9 mouse cellular contexts compared by ENCODE assay signal in genomic region chr13:15758835-15759632, GRCm38 (mm10).
DNase-seq lines count a peak whose midpoint lies in the region; ATAC-seq and TF ChIP-seq lines count a peak whose summit lies in the region.
"Had no signal": no experiment of that assay in that cellular context is flagged by ENCODE, and none has a peak within 500 bp of the region (broad histone marks: within the 10 kb centered on the region; RNA-seq: fewer than 3 reads in every experiment).

No protein-coding gene starts in this region.

- peak overlapping the region; percentile 33 to 62 for H3K4me3 ChIP-seq in ES-E14 (ENCODE audit: insufficient read depth in 1 of 2, low read depth in 1 of 2, low read length in 2 of 2, poor library complexity in 1 of 2, severe bottlenecking in 1 of 2)
- peak overlapping the region; percentile 45 for H3K4me3 ChIP-seq in forebrain, embryonic 16.5 days (replicated peaks; ENCODE audit: low read length)
- H3K4me3 ChIP-seq in liver, embryonic 16.5 days (ENCODE audit: low read depth, low read length), result peak overlapping the region; percentile 34
- peak overlapping the region; percentile 44 for H3K4me3 ChIP-seq in neural tube, embryonic 13.5 days

- peak; percentile 92 for ATAC-seq in forebrain, embryonic 16.5 days
- peak; percentile 59 for ATAC-seq in liver, embryonic 16.5 days (ENCODE audit: low read depth)
- peak; percentile 93 for ATAC-seq in neural tube, embryonic 13.5 days (ENCODE audit: low read depth)

- WGBS in forebrain, embryonic 16.5 days, result 3% methylated on average over 38 of the region's 38 CpGs
- 5% methylated on average over 38 of the region's 38 CpGs for WGBS in liver, embryonic 16.5 days (ENCODE audit: insufficient replicate concordance)
- WGBS in neural tube, embryonic 13.5 days, result 4% methylated on average over 38 of the region's 38 CpGs

- no peak overlapping the region for H3K27ac ChIP-seq in ES-E14 (ENCODE audit: insufficient read depth, low read depth, low read length, poor library complexity, severe bottlenecking)
- peak overlapping the region; percentile 89 for H3K27ac ChIP-seq in forebrain, embryonic 16.5 days (ENCODE audit: low read length)
- no peak overlapping the region for H3K27ac ChIP-seq in liver, embryonic 16.5 days (ENCODE audit: low read length)
- peak overlapping the region; percentile 91 for H3K27ac ChIP-seq in neural tube, embryonic 13.5 days (replicated peaks)
- H3K27ac ChIP-seq: macrophage had no signal

- no peaks in the 10 kb centered on the region for H3K9me3 ChIP-seq in ES-E14 (ENCODE audit: control insufficient read depth, insufficient read depth, low read depth, low read length)
- no peaks in the 10 kb centered on the region for H3K9me3 ChIP-seq in forebrain, embryonic 16.5 days (ENCODE audit: control insufficient read depth, low read length)
- no peaks in the 10 kb centered on the region for H3K9me3 ChIP-seq in liver, embryonic 16.5 days (replicated peaks; ENCODE audit: control insufficient read depth, low read length)
- H3K9me3 ChIP-seq in neural tube, embryonic 13.5 days, result no peaks in the 10 kb centered on the region

- DNase-seq in ES-E14 (ENCODE audit: low read depth, low spot score), result peak; percentile 59
- DNase-seq in cerebellum, adult 11-12 months, result peak; percentile 76
- DNase-seq in heart, postnatal 25 days (ENCODE audit: low spot score), result peak; percentile 64
- peak; percentile 91 for DNase-seq in layer of hippocampus, adult 11-12 months (ENCODE audit: low spot score)
- peak; percentile 84 for DNase-seq in testis, postnatal 10 days (ENCODE audit: low spot score)

- H3K9ac ChIP-seq in ES-E14 (ENCODE audit: insufficient read depth, low read depth, low read length, poor library complexity, severe bottlenecking), result peak overlapping the region; percentile 58
- peak overlapping the region; percentile 54 for H3K9ac ChIP-seq in forebrain, embryonic 16.5 days (replicated peaks; ENCODE audit: low read depth, low read length)
- H3K9ac ChIP-seq in liver, embryonic 16.5 days (ENCODE audit: low read depth, low read length), result no peak overlapping the region
- H3K9ac ChIP-seq in neural tube, embryonic 13.5 days, result peak overlapping the region; percentile 79

- H3K4me2 ChIP-seq in forebrain, embryonic 16.5 days (ENCODE audit: low read length), result peak overlapping the region; percentile 65
- H3K4me2 ChIP-seq in liver, embryonic 16.5 days (ENCODE audit: low read depth, low read length), result peak overlapping the region; percentile 53
- peak overlapping the region; percentile 61 for H3K4me2 ChIP-seq in neural tube, embryonic 13.5 days

- H3K36me3 ChIP-seq in ES-E14 (ENCODE audit: control insufficient read depth, insufficient read depth, low read length, poor library complexity, severe bottlenecking), result no peaks in the 10 kb centered on the region
- H3K36me3 ChIP-seq in forebrain, embryonic 16.5 days (ENCODE audit: control insufficient read depth, insufficient read depth), result no peaks in the 10 kb centered on the region
- H3K36me3 ChIP-seq in liver, embryonic 16.5 days (ENCODE audit: control insufficient read depth, insufficient read depth), result no peaks in the 10 kb centered on the region
- H3K36me3 ChIP-seq in neural tube, embryonic 13.5 days, result no peaks in the 10 kb centered on the region

- H3K27me3 ChIP-seq in forebrain, embryonic 16.5 days (replicated peaks; ENCODE audit: control insufficient read depth, insufficient read depth, low read length), result no peaks in the 10 kb centered on the region
- H3K27me3 ChIP-seq in liver, embryonic 16.5 days (ENCODE audit: control insufficient read depth, insufficient read depth, low read depth, low read length), result no peaks in the 10 kb centered on the region
- no peaks in the 10 kb centered on the region; the same call in 1 of the 2 replicates for H3K27me3 ChIP-seq in neural tube, embryonic 13.5 days

- no peaks in the 10 kb centered on the region for H3K4me1 ChIP-seq in ES-E14 (ENCODE audit: control insufficient read depth in 2 of 2, insufficient read depth in 2 of 2, low read length in 2 of 2, poor library complexity in 1 of 2)
- peaks cover 21% of the 10 kb centered on the region for H3K4me1 ChIP-seq in forebrain, embryonic 16.5 days (replicated peaks; ENCODE audit: control insufficient read depth, insufficient read depth, low read length)
- no peaks in the 10 kb centered on the region for H3K4me1 ChIP-seq in liver, embryonic 16.5 days (ENCODE audit: control insufficient read depth, low read depth, low read length)
- H3K4me1 ChIP-seq in neural tube, embryonic 13.5 days (replicated peaks), result peaks cover 18% of the 10 kb centered on the region

- intact Hi-C loops in heart, postnatal 25 days (cut with DNase I), result no loop called here

- in situ Hi-C loops in ES-E14 (cut with MboI; ENCODE audit: low sequenced_read_pairs in 2 of 2, unreplicated experiment in 2 of 2), result loop anchor here in 1 of 2 experiments (25.0 kb wide), 1 partner anchor 1097 kb away; no protein-coding TSS in a partner anchor

TF ChIP-seq in ES-E14, 5 proteins besides CTCF, POLR2A, EP300 and RAD21:
- TF ChIP-seq CHD2 (IDR thresholded peaks at IDR 0.05; ENCODE audit: low read depth, low read length), result no peak
- no peak for TF ChIP-seq HCFC1 (IDR thresholded peaks at IDR 0.05; ENCODE audit: borderline replicate concordance, insufficient read depth, low read length)
- no peak for TF ChIP-seq ZNF384 (IDR thresholded peaks at IDR 0.05; ENCODE audit: low read depth, low read length)
- TF ChIP-seq MAFK (IDR thresholded peaks at IDR 0.05; ENCODE audit: insufficient read depth, low read depth, low read length), result no peak
- TF ChIP-seq ZC3H11A (IDR thresholded peaks at IDR 0.05; ENCODE audit: borderline replicate concordance, low read depth, low read length), result peak; percentile 94
TF ChIP-seq in ES-E14: peak in this region for 1.

Comparison
In these comparisons a context has a peak if more than half of its experiments do, and no peak if none do; other contexts are left out.
1. H3K27ac ChIP-seq: peak in forebrain, embryonic 16.5 days (single experiment) and neural tube, embryonic 13.5 days (single experiment); none in ES-E14 (single experiment) and liver, embryonic 16.5 days (single experiment).
2. Peak in every context shown above with its lines, with median percentiles within 50 percentile points of each other: DNase-seq, H3K4me3 ChIP-seq, ATAC-seq and H3K4me2 ChIP-seq.